Mouse (Mus musculus): Measurements from ENCODE around the gene Elobl.

Gene Elobl

GRCm38 (mm10) chr11:88933030-88933429 is 33.7 kb downstream of the Elobl start:
- DNase-seq, result no peak

DNA sequence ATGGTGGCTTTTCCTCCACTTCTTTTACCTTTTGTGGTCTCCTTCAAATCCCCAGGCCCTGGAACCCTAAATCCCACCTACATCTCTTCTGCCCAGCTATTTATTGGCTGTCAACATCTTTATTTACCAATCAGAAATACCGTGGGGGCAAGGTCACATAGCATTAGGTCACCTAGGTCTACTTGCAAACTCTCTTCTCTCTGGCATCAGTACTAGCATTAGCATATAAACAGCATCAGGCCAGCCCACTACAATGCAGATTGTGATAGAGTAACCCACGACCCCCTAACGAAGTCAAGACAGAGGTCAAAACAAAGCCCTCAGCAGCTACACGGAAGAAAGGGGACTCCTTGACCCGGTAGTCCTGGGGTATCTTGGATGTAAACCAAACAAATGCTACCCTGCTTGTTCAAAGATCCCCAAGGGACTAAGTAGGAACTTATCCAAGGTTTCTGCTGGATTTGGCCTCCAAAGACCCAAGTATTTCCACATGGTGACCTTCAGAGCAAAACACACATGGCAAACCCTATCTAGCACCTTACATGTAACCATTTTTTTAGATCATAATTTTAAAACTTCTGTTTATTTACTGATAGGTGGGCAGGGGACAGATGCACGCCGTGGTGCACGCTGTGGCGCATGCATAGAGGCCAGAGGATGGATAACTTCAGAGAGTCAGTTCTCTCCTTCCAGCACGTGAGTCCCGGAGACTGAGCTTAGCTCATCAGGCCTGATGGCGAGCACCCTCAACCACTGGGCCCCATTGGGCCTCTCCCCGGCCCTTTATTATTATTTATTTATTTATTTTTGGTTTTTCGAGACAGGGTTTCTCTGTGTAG is 34.8 kb downstream of the Elobl start:
- DNase-seq, result no peak

- peak; percentile 37 to 81 for DNase-seq
Measured at GRCm38 (mm10) chr11:88926566-88926965, 40.2 kb downstream of the Elobl start.
